Mouse (Mus musculus) skeletal muscle tissue, adult 2 months (tissue): ENCODE data around the gene Gm1123.

Experiments used
- DNase-seq: peaks from one replicate; pipeline ENCODE4 v3.0.0-alpha.2; 2012; ENCODE audit warnings: low read depth, low spot score

Gm1123 gene

GRCm38 (mm10) chr9:99009069-99009897 is 26.2 kb downstream of the Gm1123 start:
- no peak for DNase-seq

- DNase-seq, result no peak
These were observed 34.2 kb downstream of the Gm1123 start for GRCm38 (mm10) chr9:99001326-99001725.

GRCm38 (mm10) chr9:98999881-99000339 is 35.6 kb downstream of the Gm1123 start:
- DNase-seq, result no peak

- DNase-seq, result no peak
These were observed 41.4 kb downstream of the Gm1123 start for GRCm38 (mm10) chr9:98994103-98994502.

- DNase-seq, result no peak
These were observed 48.4 kb downstream of the Gm1123 start for GRCm38 (mm10) chr9:98987131-98987530.

- no peak for DNase-seq
These were observed 48.9 kb downstream of the Gm1123 start for GRCm38 (mm10) chr9:98986476-98987096.

GRCm38 (mm10) chr9:98985800-98986475 is 49.6 kb downstream of the Gm1123 start, which contains the start of gene Faim:
Faim (plus strand) TSS chr9:98986373.
- peak; percentile 98 for DNase-seq

- peak; percentile 70 for DNase-seq
These were observed 55.8 kb downstream of the Gm1123 start for GRCm38 (mm10) chr9:98979431-98980416.

GRCm38 (mm10) chr9:98976520-98976919 is 59.0 kb downstream of the Gm1123 start:
- no peak for DNase-seq

- DNase-seq, result no peak
These were observed 59.4 kb downstream of the Gm1123 start for GRCm38 (mm10) chr9:98976081-98976480.

GRCm38 (mm10) chr9:98974898-98975297 is 60.6 kb downstream of the Gm1123 start:
- no peak for DNase-seq

GRCm38 (mm10) chr9:98973561-98973960 is 62.0 kb downstream of the Gm1123 start:
- no peak for DNase-seq

- no peak for DNase-seq
These were observed 62.4 kb downstream of the Gm1123 start for GRCm38 (mm10) chr9:98973101-98973521.

GRCm38 (mm10) chr9:98965084-98965483 is 70.4 kb downstream of the Gm1123 start:
- no peak for DNase-seq

- DNase-seq, result no peak
These were observed 71.9 kb downstream of the Gm1123 start for GRCm38 (mm10) chr9:98963661-98964060.

- no peak for DNase-seq
These were observed 72.9 kb downstream of the Gm1123 start for GRCm38 (mm10) chr9:98962478-98963142.

GRCm38 (mm10) chr9:98961591-98962477 is 73.7 kb downstream of the Gm1123 start:
- DNase-seq, result no peak

GRCm38 (mm10) chr9:98960348-98960747 is 75.2 kb downstream of the Gm1123 start:
- DNase-seq, result no peak

- no peak for DNase-seq
These were observed 75.7 kb downstream of the Gm1123 start for GRCm38 (mm10) chr9:98959851-98960250.
